Mouse (Mus musculus) forebrain, embryonic 11.5 days (tissue): ENCODE measurements around the gene Ablim1. TPM values are rescaled to one million over a fixed set of nuclear protein-coding genes. Genes with fewer than 3 reads are reported as not detected.

Source experiments
- ATAC-seq: fragments of 200-750 bp; cut with Nextera tagmentation; replicated peaks from 2 replicates; pipeline ENCODE4 v1.8.0; 2017; ENCODE audit warnings: moderate TSS enrichment; ENCODE audit not compliant: low FRiP score
- DNase-seq: peaks from one replicate; pipeline ENCODE4 v3.0.0-alpha.2; 2017; ENCODE audit warnings: low spot score
- H3K27ac ChIP-seq: fragments of 300-500 bp; sonication (generic); 2 replicates; pipeline ENCODE4 v1.5.1; 2014; ENCODE audit warnings: low read depth, low read length
- H3K27me3 ChIP-seq: fragments of 300-500 bp; sonication (generic); 2 replicates; pipeline ENCODE4 v1.6.1; 2014; ENCODE audit warnings: mild to moderate bottlenecking, low read length, mixed read lengths; ENCODE audit not compliant: control insufficient read depth, insufficient read depth
- H3K36me3 ChIP-seq: fragments of 300-500 bp; sonication (generic); 2 replicates; pipeline ENCODE4 v1.6.1; 2014; ENCODE audit warnings: mild to moderate bottlenecking, low read length, moderate library complexity, mixed read lengths; ENCODE audit not compliant: control insufficient read depth, insufficient read depth
- H3K4me1 ChIP-seq: fragments of 300-500 bp; sonication (generic); replicated peaks from 2 replicates; pipeline ENCODE4 v1.6.1; 2014; ENCODE audit warnings: low read length, mixed read lengths; ENCODE audit not compliant: control insufficient read depth, insufficient read depth
- H3K4me2 ChIP-seq: fragments of 300-500 bp; sonication (generic); 2 replicates; pipeline ENCODE4 v1.6.1; 2014; ENCODE audit warnings: low read depth, mild to moderate bottlenecking, low read length, moderate library complexity, mixed read lengths; ENCODE audit not compliant: severe bottlenecking
- H3K4me3 ChIP-seq: fragments of 300-500 bp; sonication (generic); 2 replicates; pipeline ENCODE4 v1.5.1; 2014; ENCODE audit warnings: low read depth, low read length
- H3K9ac ChIP-seq: fragments of 300-500 bp; sonication (generic); 2 replicates; pipeline ENCODE4 v1.6.1; 2014; ENCODE audit warnings: low read length
- H3K9me3 ChIP-seq: fragments of 300-500 bp; sonication (generic); 2 replicates; pipeline ENCODE4 v1.6.1; 2016; ENCODE audit warnings: low read length, mixed read lengths; ENCODE audit not compliant: control insufficient read depth
- WGBS: fragments of 180-500 bp; shearing (Covaris S2); extraction: QIAGEN DNeasy Blood & Tissue Kit; methylation state at CpG from one replicate; pipeline ENCODE4 v1.1.7; 2014; 5-methylcytosine and 5-hydroxymethylcytosine counted together
- polyA plus RNA-seq: library from polyadenylated mRNA; unstranded; fragments of >200 nt; fragmentation: Nextera tagmentation; extraction: Ambion mirVana; gene quantifications from 2 replicates; pipeline ENCODE4 v1.2.1, GENCODE M21; 2014

The Ablim1 gene
- polyA plus RNA-seq, 1 experiment from 2014 or later: 17.0 TPM

GRCm38 (mm10) chr19:57143646-57144045 is 171.1 kb downstream of the Ablim1 start:
- Histone ChIP-seq H3K36me3 (no peaks in the 10 kb centered on the region), H3K9ac (no peak overlapping the region), H3K27me3 (no peaks in the 10 kb centered on the region), H3K4me1 (no peaks in the 10 kb centered on the region), H3K9me3 (no peaks in the 10 kb centered on the region), H3K4me2 (no peak overlapping the region), H3K4me3 (no peak overlapping the region), H3K27ac (no peak overlapping the region)
- WGBS: 86% methylated on average over 3 of the region's 3 CpGs
- DNase-seq (no peak), ATAC-seq (no peak)

GRCm38 (mm10) chr19:57141756-57142461 is 172.8 kb downstream of the Ablim1 start:
- 83% methylated on average over 10 of the region's 10 CpGs for WGBS
- Histone ChIP-seq H3K4me2 (no peak overlapping the region), H3K4me1 (no peaks in the 10 kb centered on the region), H3K9me3 (no peaks in the 10 kb centered on the region), H3K27me3 (no peaks in the 10 kb centered on the region), H3K4me3 (no peak overlapping the region), H3K27ac (no peak overlapping the region), H3K36me3 (no peaks in the 10 kb centered on the region), H3K9ac (no peak overlapping the region)
- DNase-seq: no peak
- ATAC-seq: no peak

GRCm38 (mm10) chr19:57140874-57141273 is 173.8 kb downstream of the Ablim1 start:
- ATAC-seq (no peak), DNase-seq (no peak)
- Histone ChIP-seq H3K27ac (no peak overlapping the region), H3K9ac (no peak overlapping the region), H3K27me3 (no peaks in the 10 kb centered on the region), H3K36me3 (no peaks in the 10 kb centered on the region), H3K4me1 (no peaks in the 10 kb centered on the region), H3K4me2 (no peak overlapping the region), H3K9me3 (no peaks in the 10 kb centered on the region), H3K4me3 (no peak overlapping the region)
- 76% methylated on average over 1 of the region's 1 CpGs for WGBS

- no peaks in the 10 kb centered on the region for H3K9me3 ChIP-seq
- no peak for ATAC-seq
- no peaks in the 10 kb centered on the region for H3K27me3 ChIP-seq
- H3K9ac ChIP-seq: no peak overlapping the region
- DNase-seq: no peak
- H3K4me1 ChIP-seq: no peaks in the 10 kb centered on the region
- WGBS: 82% methylated on average over 7 of the region's 7 CpGs
- H3K36me3 ChIP-seq: no peaks in the 10 kb centered on the region
- no peak overlapping the region for H3K27ac ChIP-seq
- H3K4me2 ChIP-seq: no peak overlapping the region
- no peak overlapping the region for H3K4me3 ChIP-seq
Measured at GRCm38 (mm10) chr19:57140071-57140470, 174.6 kb downstream of the Ablim1 start.

- peaks cover 2% of the 10 kb centered on the region; the same call in 1 of the 2 replicates for H3K4me1 ChIP-seq
- H3K36me3 ChIP-seq: no peaks in the 10 kb centered on the region
- no peaks in the 10 kb centered on the region for H3K9me3 ChIP-seq
- no peak overlapping the region for H3K27ac ChIP-seq
- no peak overlapping the region for H3K9ac ChIP-seq
- H3K4me2 ChIP-seq: no peak overlapping the region
- 81% methylated on average over 13 of the region's 13 CpGs for WGBS
- H3K4me3 ChIP-seq: no peak overlapping the region
- no peaks in the 10 kb centered on the region for H3K27me3 ChIP-seq
- ATAC-seq: no peak
- no peak for DNase-seq
Measured at GRCm38 (mm10) chr19:57138909-57139617, 175.7 kb downstream of the Ablim1 start.

GRCm38 (mm10) chr19:57138469-57138868 is 176.2 kb downstream of the Ablim1 start:
- H3K27ac ChIP-seq: no peak overlapping the region
- no peak overlapping the region for H3K4me3 ChIP-seq
- H3K4me1 ChIP-seq: peaks cover 2% of the 10 kb centered on the region; the same call in 1 of the 2 replicates
- DNase-seq (no peak), ATAC-seq (no peak)
- no peak overlapping the region for H3K4me2 ChIP-seq
- no peaks in the 10 kb centered on the region for H3K36me3 ChIP-seq
- WGBS: 63% methylated on average over 6 of the region's 6 CpGs
- H3K9me3 ChIP-seq: no peaks in the 10 kb centered on the region
- no peak overlapping the region for H3K9ac ChIP-seq
- no peaks in the 10 kb centered on the region for H3K27me3 ChIP-seq

GRCm38 (mm10) chr19:57138045-57138444 is 176.7 kb downstream of the Ablim1 start:
- Histone ChIP-seq H3K4me3 (no peak overlapping the region), H3K9ac (no peak overlapping the region), H3K4me2 (no peak overlapping the region), H3K9me3 (no peaks in the 10 kb centered on the region), H3K4me1 (peaks cover 2% of the 10 kb centered on the region; the same call in 1 of the 2 replicates), H3K36me3 (no peaks in the 10 kb centered on the region), H3K27me3 (no peaks in the 10 kb centered on the region), H3K27ac (no peak overlapping the region)
- DNase-seq (no peak), ATAC-seq (no peak)

- Histone ChIP-seq H3K27ac (no peak overlapping the region), H3K4me3 (no peak overlapping the region), H3K4me1 (peaks cover 2% of the 10 kb centered on the region; the same call in 1 of the 2 replicates), H3K27me3 (no peaks in the 10 kb centered on the region), H3K9me3 (no peaks in the 10 kb centered on the region), H3K9ac (no peak overlapping the region), H3K36me3 (no peaks in the 10 kb centered on the region), H3K4me2 (no peak overlapping the region)
- WGBS: 28% methylated on average over 7 of the region's 7 CpGs
- peak; percentile 76 for DNase-seq
- ATAC-seq: 0 out of 2 replicates have a peak, but pooled peaks have one; percentile 36
Measured at GRCm38 (mm10) chr19:57136228-57136627, 178.5 kb downstream of the Ablim1 start.
